Mouse (Mus musculus) 416B (cell line): ENCODE results near the gene Mknk1.
A peak's percentile ranks its signal among the peaks of the same experiment; 100 is the strongest.

Experiments
- DNase-seq: peaks from one replicate; pipeline ENCODE4 v3.0.0; 2011; ENCODE audit warnings: low read depth

Mknk1 gene

GRCm38 (mm10) chr4:115894281-115894680, 55.3 kb downstream of the Mknk1 start:
- DNase-seq: no peak

- DNase-seq: no peak
These were observed 59.1 kb downstream of the Mknk1 start for GRCm38 (mm10) chr4:115897901-115898631.

GRCm38 (mm10) chr4:115902816-115903215, 63.8 kb downstream of the Mknk1 start:
- peak; percentile 75 for DNase-seq

GRCm38 (mm10) chr4:115904375-115904774, 65.4 kb downstream of the Mknk1 start:
- DNase-seq: no peak

GRCm38 (mm10) chr4:115905701-115906100, 66.7 kb downstream of the Mknk1 start:
- no peak for DNase-seq

- no peak for DNase-seq
These were observed 67.8 kb downstream of the Mknk1 start for GRCm38 (mm10) chr4:115906791-115907190.

- DNase-seq: no peak
These were observed 69.0 kb downstream of the Mknk1 start for GRCm38 (mm10) chr4:115907994-115908393.

GRCm38 (mm10) chr4:115908641-115909040, 69.6 kb downstream of the Mknk1 start:
- DNase-seq: no peak

GRCm38 (mm10) chr4:115911586-115911985, 72.6 kb downstream of the Mknk1 start:
- DNase-seq: no peak

GRCm38 (mm10) chr4:115919911-115920310, 80.9 kb downstream of the Mknk1 start:
- DNase-seq: no peak

- peak; percentile 55 for DNase-seq
These were observed 83.7 kb downstream of the Mknk1 start for GRCm38 (mm10) chr4:115922688-115923087.

GRCm38 (mm10) chr4:115923262-115923880, 84.4 kb downstream of the Mknk1 start:
- no peak for DNase-seq

GRCm38 (mm10) chr4:115927637-115928036, 88.6 kb downstream of the Mknk1 start:
- no peak for DNase-seq
